Mouse (Mus musculus) T-helper 1 cell (primary cell): ENCODE data around the gene Tfpt.

Source experiments
- in situ Hi-C: fragments of 300-600 bp; cut with MboI, MseI; formaldehyde crosslinking; loops from one replicate; pipeline ENCODE4 v1.15.1; 2025; ENCODE audit warnings: high pct_unique_total_duplicates

The Tfpt gene

GRCm38 (mm10) chr7:3578952-3579546 is 50.7 kb downstream of the Tfpt start:
- in situ Hi-C loops: loop anchor here (10.0 kb wide), 1 partner anchor 334 kb away; the partner anchor contains the start of gene Nlrp12

- in situ Hi-C loops: loop anchor here (10.0 kb wide), 1 partner anchor 333 kb away; the partner anchor contains the start of gene Nlrp12
Measured at GRCm38 (mm10) chr7:3578196-3578595, 51.5 kb downstream of the Tfpt start.

GRCm38 (mm10) chr7:3576354-3577124 is 53.2 kb downstream of the Tfpt start:
- in situ Hi-C loops: loop anchor here (10.0 kb wide), 1 partner anchor 332 kb away; the partner anchor contains the start of gene Nlrp12

GRCm38 (mm10) chr7:3574216-3574615 is 55.5 kb downstream of the Tfpt start:
- in situ Hi-C loops: loop anchor here (10.0 kb wide), 1 partner anchor 329 kb away; the partner anchor contains the start of gene Nlrp12

- in situ Hi-C loops: loop anchor here (10.0 kb wide), 1 partner anchor 327 kb away; the partner anchor contains the start of gene Nlrp12
Measured at GRCm38 (mm10) chr7:3571847-3572246, 57.9 kb downstream of the Tfpt start.

GRCm38 (mm10) chr7:3570580-3570979 is 59.1 kb downstream of the Tfpt start:
- in situ Hi-C loops: loop anchor here (10.0 kb wide), 1 partner anchor 326 kb away; the partner anchor contains the start of gene Nlrp12
